Mouse (Mus musculus): ENCODE data around the gene Traf3. TPM values are rescaled to one million over a fixed set of nuclear protein-coding genes. Genes with fewer than 3 reads are reported as not detected.
A peak's percentile ranks its signal among the peaks of the same experiment; 100 is the strongest.

The Traf3 gene
- polyA plus RNA-seq, 1 experiment = 28.5 TPM

DNA sequence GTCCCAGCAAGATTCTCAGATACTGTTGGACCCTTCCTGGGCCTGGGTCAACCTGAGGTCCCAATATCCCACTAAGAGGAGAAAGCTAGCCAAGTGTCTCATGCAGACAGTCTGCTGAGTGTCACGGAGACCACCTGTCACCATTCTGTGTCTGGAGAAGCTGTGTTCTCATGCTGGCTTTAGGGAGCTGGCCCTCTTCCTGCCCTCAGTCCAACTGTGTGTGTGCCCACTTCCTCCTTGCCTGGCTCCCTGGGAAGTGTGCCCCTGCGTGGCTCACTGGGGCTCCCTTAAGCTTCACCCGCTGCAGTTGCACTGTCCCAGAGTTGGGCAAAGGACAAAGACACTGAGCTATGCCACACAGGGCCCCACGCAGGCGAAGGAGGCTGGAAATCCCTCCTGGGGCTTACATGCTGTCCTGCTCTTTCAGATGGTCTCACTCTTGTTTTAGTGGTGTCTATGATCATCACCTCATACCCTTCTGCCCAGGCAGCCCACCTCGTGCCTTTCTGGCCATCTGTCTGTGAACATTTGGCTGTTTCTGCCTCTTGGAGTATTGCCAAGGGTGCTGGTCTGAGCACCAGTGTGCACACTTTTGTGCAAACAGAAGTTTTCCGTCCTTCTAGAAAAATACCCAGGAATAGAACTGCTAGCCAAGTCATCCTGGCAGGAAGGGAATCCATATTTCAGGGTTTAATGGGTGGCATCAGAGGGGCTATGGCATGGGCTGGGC, 13.0 kb upstream of the Traf3 start:
- DNase-seq (ENCODE audit: extremely low spot score in 1 of 2, low spot score in 1 of 2) = no peak

DNA sequence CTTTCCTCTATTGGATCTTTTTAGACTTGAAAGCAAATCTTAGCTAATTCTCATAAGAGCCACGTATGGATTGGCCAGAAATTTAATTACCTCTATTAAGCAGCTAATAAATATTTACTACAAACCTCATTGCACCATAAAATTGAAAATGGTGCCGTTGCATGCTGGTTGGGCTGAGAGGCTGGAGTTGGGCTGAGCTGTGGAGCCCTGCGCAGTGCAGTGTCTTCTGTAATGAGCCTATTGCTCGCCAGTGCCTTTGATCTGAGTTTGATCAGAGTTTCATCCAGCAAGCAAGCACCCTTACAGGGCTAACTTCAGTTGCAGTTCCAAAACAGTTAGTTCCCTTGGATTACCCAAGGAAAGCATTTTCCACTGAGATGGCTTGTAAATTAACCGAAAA, 12.2 kb upstream of the Traf3 start:
- no peak for DNase-seq (ENCODE audit: extremely low spot score in 1 of 2, low spot score in 1 of 2)

DNA sequence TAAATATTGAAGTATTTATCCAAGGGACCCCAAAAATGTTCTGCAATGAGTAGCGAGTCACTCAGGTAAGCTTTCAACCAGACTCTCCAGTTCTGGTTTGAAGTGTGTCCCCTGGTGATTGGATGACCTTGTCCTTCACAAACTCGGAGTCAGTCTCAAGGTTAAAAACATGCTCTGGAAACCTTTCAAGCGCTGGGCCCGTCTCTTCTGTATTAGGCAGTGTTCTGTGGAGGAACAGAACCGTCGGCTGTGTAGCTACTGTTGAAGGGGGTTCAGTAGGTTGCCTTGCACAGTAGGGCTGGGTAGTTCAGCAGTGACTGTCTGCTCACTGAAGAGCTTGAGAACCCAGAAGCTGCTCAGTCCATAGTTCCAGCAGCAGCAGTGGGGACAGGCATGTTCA, 11.5 kb upstream of the Traf3 start:
- DNase-seq (ENCODE audit: extremely low spot score in 1 of 2, low spot score in 1 of 2) = no peak

GRCm38 (mm10) chr12:111155756-111156155, 10.4 kb upstream of the Traf3 start:
- DNase-seq (ENCODE audit: extremely low spot score in 1 of 2, low spot score in 1 of 2) = no peak

- DNase-seq (ENCODE audit: extremely low spot score in 1 of 2, low spot score in 1 of 2) = no peak
These were observed 6.3 kb upstream of the Traf3 start for GRCm38 (mm10) chr12:111159659-111160428.

GRCm38 (mm10) chr12:111160871-111161270, 5.3 kb upstream of the Traf3 start:
- no peak for DNase-seq (ENCODE audit: extremely low spot score in 1 of 2, low spot score in 1 of 2)

DNA sequence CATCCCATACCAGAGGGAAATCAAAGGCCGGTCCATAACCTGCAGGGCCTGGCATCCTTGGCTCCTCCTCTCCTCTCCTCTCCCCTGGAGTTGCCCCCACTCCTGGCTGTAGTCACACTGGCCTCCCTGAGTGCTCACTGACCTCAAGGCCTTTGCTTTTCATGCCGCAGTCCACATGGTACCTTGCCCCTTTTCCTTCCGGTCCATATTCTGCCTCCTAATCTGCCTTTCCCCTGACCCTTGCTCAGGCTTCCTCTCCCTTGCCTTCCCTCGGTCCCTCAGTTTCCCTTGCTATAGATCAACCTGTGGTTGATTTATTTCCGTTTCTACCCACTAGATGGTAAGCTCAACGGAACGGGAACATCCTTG, 4.2 kb upstream of the Traf3 start:
- DNase-seq (ENCODE audit: extremely low spot score in 1 of 2, low spot score in 1 of 2) = no peak

- peak; percentile 42 to 66 for DNase-seq (ENCODE audit: extremely low spot score in 1 of 2, low spot score in 1 of 2)
These were observed 3.7 kb upstream of the Traf3 start for GRCm38 (mm10) chr12:111162312-111163061.

- DNase-seq (ENCODE audit: extremely low spot score in 1 of 2, low spot score in 1 of 2) = peak; percentile 84 to 92
These were observed 1.8 kb upstream of the Traf3 start for GRCm38 (mm10) chr12:111164310-111164751.

DNA sequence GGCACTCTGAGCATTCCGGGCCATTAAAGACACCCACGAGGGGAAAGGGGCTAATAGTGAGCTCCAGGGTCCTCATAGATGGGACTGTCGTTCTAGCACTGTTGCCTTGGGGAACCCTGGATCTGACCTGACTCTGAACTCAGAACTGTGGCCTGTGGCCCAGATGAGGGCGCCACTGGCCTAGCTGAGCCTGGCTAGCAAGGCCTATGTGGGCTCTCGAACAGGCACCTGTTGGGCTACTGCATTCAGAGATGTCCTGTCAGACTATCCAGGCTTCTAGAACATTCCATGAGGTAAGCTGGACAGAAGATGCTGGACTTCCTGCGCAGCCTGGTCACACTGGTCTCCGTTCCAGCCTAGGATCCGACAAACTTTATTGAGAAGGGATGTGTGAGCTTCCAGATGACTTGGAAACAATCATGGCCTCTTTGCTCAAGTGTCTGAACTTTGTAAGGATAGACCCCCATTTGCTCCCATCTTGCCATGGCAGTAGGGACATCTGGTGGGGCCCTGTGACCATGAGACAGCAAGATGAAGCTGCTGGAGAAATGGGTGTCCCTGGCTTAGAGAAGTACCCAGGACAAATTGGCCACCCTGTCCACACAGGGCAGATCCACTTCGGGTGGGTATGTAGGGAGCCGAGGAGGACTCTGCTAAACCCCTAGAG, 891 bp upstream of the Traf3 start:
- DNase-seq (ENCODE audit: extremely low spot score in 1 of 2, low spot score in 1 of 2) = peak in 1 of 2 experiments; percentile 52

DNA sequence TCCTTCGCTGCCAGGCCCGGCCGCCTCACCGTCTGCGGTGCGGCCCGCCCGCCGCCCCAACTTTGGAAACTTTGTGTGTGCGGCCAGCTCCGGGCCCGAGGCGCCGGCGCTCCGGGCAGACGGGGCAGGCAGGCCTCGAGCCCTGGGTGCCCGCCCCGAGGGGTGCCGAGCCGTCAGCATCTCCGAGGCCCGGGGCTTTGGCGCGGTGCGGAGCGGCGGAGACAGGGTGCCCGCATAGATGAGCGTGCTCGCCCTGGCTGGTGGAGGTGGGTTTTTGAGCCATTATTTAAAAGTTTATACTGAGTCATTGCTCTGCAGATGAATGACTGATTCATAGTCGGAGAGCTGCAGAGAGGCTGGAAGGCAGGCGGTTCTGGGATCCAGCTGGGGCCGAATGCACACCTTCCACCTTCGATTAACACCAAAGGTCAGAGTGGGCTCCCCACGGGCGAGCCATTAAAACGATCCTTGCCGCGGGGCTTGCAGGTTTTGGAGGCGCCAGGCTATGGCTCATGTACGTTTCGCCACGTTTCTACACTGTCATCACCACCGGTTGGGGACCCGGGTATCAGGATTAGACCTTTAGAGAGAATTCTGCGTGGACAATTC, 615 bp downstream of the Traf3 start:
- DNase-seq (ENCODE audit: extremely low spot score in 1 of 2, low spot score in 1 of 2) = peak in 1 of 2 experiments; percentile 39

- DNase-seq (ENCODE audit: extremely low spot score in 1 of 2, low spot score in 1 of 2) = no peak
These were observed 2.7 kb downstream of the Traf3 start for GRCm38 (mm10) chr12:111168891-111169290.

DNA sequence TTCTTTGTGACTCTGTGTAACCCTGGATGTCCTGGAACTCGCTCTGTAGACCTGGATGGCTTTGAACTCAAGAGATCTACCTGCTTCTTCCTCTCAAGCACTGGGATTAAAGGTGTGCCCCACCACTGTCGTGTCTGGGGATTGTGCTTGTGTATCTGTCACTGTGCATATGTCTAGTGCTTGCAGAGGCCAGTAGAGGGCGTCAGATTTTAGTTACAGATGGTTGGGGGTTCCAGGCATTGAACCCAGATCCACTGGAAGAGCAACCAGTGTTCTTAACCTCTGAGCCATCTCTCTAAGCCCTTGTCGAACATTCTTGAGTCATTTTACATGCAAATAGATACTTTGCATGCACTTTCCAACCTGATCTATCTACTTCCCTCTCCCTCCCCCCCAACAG, 12.6 kb downstream of the Traf3 start:
- no peak for DNase-seq (ENCODE audit: extremely low spot score in 1 of 2, low spot score in 1 of 2)

DNA sequence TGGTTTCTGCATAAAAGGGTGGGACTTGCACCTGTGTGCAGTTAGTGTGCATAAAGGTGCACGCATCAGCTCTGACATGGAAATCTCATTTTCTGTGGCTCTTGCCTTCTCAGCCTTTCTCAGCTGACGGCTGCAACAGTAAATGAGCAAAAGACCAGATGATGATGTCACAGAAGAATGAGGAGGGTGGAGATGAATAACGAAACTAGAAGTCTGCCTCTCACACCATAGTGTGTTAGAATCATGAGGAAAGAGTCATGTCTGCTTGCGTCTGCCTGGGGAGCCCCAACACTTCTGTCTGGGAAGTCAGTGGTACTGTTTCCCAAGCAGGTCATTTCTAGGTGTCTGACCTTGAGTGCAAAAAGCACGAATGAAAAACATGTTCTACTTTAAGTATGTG, 15.7 kb downstream of the Traf3 start:
- no peak for DNase-seq (ENCODE audit: extremely low spot score in 1 of 2, low spot score in 1 of 2)

- DNase-seq (ENCODE audit: extremely low spot score in 1 of 2, low spot score in 1 of 2) = no peak
These were observed 16.2 kb downstream of the Traf3 start for GRCm38 (mm10) chr12:111182378-111182777.

- no peak for DNase-seq (ENCODE audit: extremely low spot score in 1 of 2, low spot score in 1 of 2)
These were observed 18.3 kb downstream of the Traf3 start, which contains the start of gene 4930595D18Rik for GRCm38 (mm10) chr12:111184476-111184875. Gene 4930595D18Rik, minus strand, starts transcription at chr12:111184491.

DNA sequence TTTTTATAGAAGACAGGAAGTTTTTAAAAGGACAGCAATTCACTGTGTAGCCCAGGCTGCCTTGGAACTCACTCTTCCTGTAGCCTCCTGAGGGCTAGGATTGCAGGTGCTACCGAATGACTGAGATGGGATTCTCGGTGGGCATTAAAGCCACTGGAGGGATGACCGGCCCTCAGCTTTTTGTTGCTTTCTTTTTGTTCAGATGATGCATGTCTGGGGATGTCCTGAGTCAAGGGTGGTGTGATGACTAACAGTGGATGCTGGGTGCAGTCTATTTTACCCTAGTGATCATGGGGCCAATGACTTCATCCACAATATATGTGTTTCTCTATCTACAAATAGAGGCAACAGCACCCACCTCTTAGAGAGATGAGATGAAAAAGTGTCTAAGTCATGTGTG, 20.8 kb downstream of the Traf3 start:
- DNase-seq (ENCODE audit: extremely low spot score in 1 of 2, low spot score in 1 of 2) = no peak

- no peak for DNase-seq (ENCODE audit: extremely low spot score in 1 of 2, low spot score in 1 of 2)
These were observed 22.1 kb downstream of the Traf3 start for GRCm38 (mm10) chr12:111188295-111188694.

DNA sequence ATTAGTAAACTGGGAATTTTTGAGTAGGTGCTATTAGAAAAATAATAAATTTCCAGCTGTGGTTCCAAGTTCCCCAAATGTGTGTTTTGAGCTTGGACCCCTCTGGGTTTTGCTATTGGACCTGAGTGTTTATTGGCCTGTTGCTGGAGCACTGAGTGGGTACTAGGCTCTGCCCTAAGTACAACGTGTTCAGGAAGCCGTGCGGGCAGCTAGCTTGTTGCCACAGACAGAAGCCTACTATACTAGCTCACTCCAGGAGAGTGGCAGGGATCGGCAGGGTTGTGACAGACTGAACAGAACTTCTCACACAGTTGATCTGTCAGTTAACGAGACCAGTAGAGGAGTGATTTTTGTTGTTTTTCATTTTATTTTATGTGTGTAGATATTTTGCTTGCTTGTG, 24.2 kb downstream of the Traf3 start:
- no peak for DNase-seq (ENCODE audit: extremely low spot score in 1 of 2, low spot score in 1 of 2)

- DNase-seq (ENCODE audit: extremely low spot score in 1 of 2, low spot score in 1 of 2) = no peak
These were observed 24.7 kb downstream of the Traf3 start for GRCm38 (mm10) chr12:111190891-111191290.

Data from frontal cortex, adult 2 months (tissue).